Mouse (Mus musculus): ENCODE measurements around the gene Abcb8. TPM values are rescaled to one million over a fixed set of nuclear protein-coding genes. Genes with fewer than 3 reads are reported as not detected.
A peak's percentile ranks its signal among the peaks of the same experiment; 100 is the strongest.

The Abcb8 gene
- polyA plus RNA-seq, 1 experiment from 2014 or later: 9.0 TPM

- WGBS (ENCODE audit: missing documents): 95% methylated on average over 8 of the region's 9 CpGs
- peaks cover 48% of the 10 kb centered on the region for H3K36me3 ChIP-seq (ENCODE audit: inconsistent target)
- no peak overlapping the region for H3K27ac ChIP-seq
- H3K79me2 ChIP-seq (ENCODE audit: inconsistent target): peaks cover 10% of the 10 kb centered on the region
- H3K4me3 ChIP-seq (ENCODE audit: inconsistent target): no peak overlapping the region
These were observed 48.6 kb downstream of the Abcb8 start for GRCm38 (mm10) chr5:24442029-24442428.

- Histone ChIP-seq H3K36me3 (ENCODE audit: inconsistent target) (peaks cover 38% of the 10 kb centered on the region), H3K4me3 (ENCODE audit: inconsistent target) (no peak overlapping the region), H3K27ac (no peak overlapping the region), H3K79me2 (ENCODE audit: inconsistent target) (peaks cover 10% of the 10 kb centered on the region)
- WGBS (ENCODE audit: missing documents): 87% methylated on average over 7 of the region's 7 CpGs
These were observed 49.7 kb downstream of the Abcb8 start for GRCm38 (mm10) chr5:24443204-24443603.

- Histone ChIP-seq H3K27ac (no peak overlapping the region), H3K79me2 (ENCODE audit: inconsistent target) (peaks cover 10% of the 10 kb centered on the region), H3K36me3 (ENCODE audit: inconsistent target) (peaks cover 31% of the 10 kb centered on the region), H3K4me3 (ENCODE audit: inconsistent target) (peak overlapping the region; percentile 50)
- 97% methylated on average over 12 of the region's 12 CpGs for WGBS (ENCODE audit: missing documents)
These were observed 50.5 kb downstream of the Abcb8 start for GRCm38 (mm10) chr5:24443927-24444326.

GRCm38 (mm10) chr5:24444746-24445427 lies 51.4 kb downstream of the Abcb8 start, which contains the start of gene Fastk:
Gene Fastk, minus strand, starts transcription at chr5:24445287.
- Histone ChIP-seq H3K36me3 (ENCODE audit: inconsistent target) (peaks cover 21% of the 10 kb centered on the region), H3K4me3 (ENCODE audit: inconsistent target) (peak within 1 kb of the TSS; percentile 50), H3K79me2 (ENCODE audit: inconsistent target) (peaks cover 10% of the 10 kb centered on the region), H3K27ac (peak within 1 kb of the TSS; percentile 41)
- WGBS (ENCODE audit: missing documents): under 1% methylated on average over 55 of the region's 60 CpGs

- H3K27ac ChIP-seq: peak overlapping the region; percentile 41
- 68% methylated on average over 20 of the region's 20 CpGs for WGBS (ENCODE audit: missing documents)
These were observed 52.1 kb downstream of the Abcb8 start for GRCm38 (mm10) chr5:24445428-24446080.

GRCm38 (mm10) chr5:24446630-24447029 lies 53.2 kb downstream of the Abcb8 start:
- Histone ChIP-seq H3K36me3 (ENCODE audit: inconsistent target) (peaks cover 4% of the 10 kb centered on the region; the same call in 1 of the 2 replicates), H3K79me2 (ENCODE audit: inconsistent target) (peaks cover 10% of the 10 kb centered on the region), H3K4me3 (ENCODE audit: inconsistent target) (no peak overlapping the region), H3K27ac (no peak overlapping the region)
- WGBS (ENCODE audit: missing documents): 93% methylated on average over 7 of the region's 7 CpGs

More at GRCm38 (mm10) chr5:24445428-24446080, 52.1 kb downstream of the Abcb8 start:
- Histone ChIP-seq H3K4me3 (ENCODE audit: inconsistent target) (peak overlapping the region; percentile 20; the same call in 1 of the 2 replicates), H3K79me2 (ENCODE audit: inconsistent target) (peaks cover 10% of the 10 kb centered on the region), H3K36me3 (ENCODE audit: inconsistent target) (peaks cover 15% of the 10 kb centered on the region; the same call in 1 of the 2 replicates)

- H3K27ac ChIP-seq: 0 out of 2 replicates have a peak within 1 kb of the TSS, but pooled peaks have one; percentile 2
These were observed 54.3 kb downstream of the Abcb8 start, which contains the start of gene Tmub1 for GRCm38 (mm10) chr5:24447624-24448298. Gene Tmub1, minus strand, starts transcription at chr5:24447854.

GRCm38 (mm10) chr5:24451264-24452029 lies 58.0 kb downstream of the Abcb8 start:
- peak overlapping the region; percentile 14; the same call in 1 of the 2 replicates for H3K4me3 ChIP-seq (ENCODE audit: inconsistent target)
- peaks cover 40% of the 10 kb centered on the region for H3K79me2 ChIP-seq (ENCODE audit: inconsistent target)
- no peaks in the 10 kb centered on the region for H3K36me3 ChIP-seq (ENCODE audit: inconsistent target)
- H3K27ac ChIP-seq: peak overlapping the region; percentile 77
- 4% methylated on average over 57 of the region's 66 CpGs for WGBS (ENCODE audit: missing documents)

More at GRCm38 (mm10) chr5:24447624-24448298, 54.3 kb downstream of the Abcb8 start, which contains the start of gene Tmub1:
- Histone ChIP-seq H3K36me3 (ENCODE audit: inconsistent target) (no peaks in the 10 kb centered on the region), H3K4me3 (ENCODE audit: inconsistent target) (peak within 1 kb of the TSS; percentile 43), H3K79me2 (ENCODE audit: inconsistent target) (peaks cover 16% of the 10 kb centered on the region)
- 4% methylated on average over 34 of the region's 34 CpGs for WGBS (ENCODE audit: missing documents)

- peak within 1 kb of the TSS; percentile 80 for H3K27ac ChIP-seq
- WGBS (ENCODE audit: missing documents): 0% methylated on average over 71 of the region's 85 CpGs
- H3K79me2 ChIP-seq (ENCODE audit: inconsistent target): peaks cover 47% of the 10 kb centered on the region
- H3K4me3 ChIP-seq (ENCODE audit: inconsistent target): peak within 1 kb of the TSS; percentile 81
- no peaks in the 10 kb centered on the region for H3K36me3 ChIP-seq (ENCODE audit: inconsistent target)
These were observed 58.7 kb downstream of the Abcb8 start, which contains the start of gene Agap3 for GRCm38 (mm10) chr5:24452030-24452690. Gene Agap3, plus strand, starts transcription at chr5:24452177.

GRCm38 (mm10) chr5:24452691-24453233 lies 59.3 kb downstream of the Abcb8 start:
- no peaks in the 10 kb centered on the region for H3K36me3 ChIP-seq (ENCODE audit: inconsistent target)
- 1% methylated on average over 25 of the region's 29 CpGs for WGBS (ENCODE audit: missing documents)
- H3K79me2 ChIP-seq (ENCODE audit: inconsistent target): peaks cover 53% of the 10 kb centered on the region
- H3K27ac ChIP-seq: peak overlapping the region; percentile 80
- peak overlapping the region; percentile 81 for H3K4me3 ChIP-seq (ENCODE audit: inconsistent target)

- Histone ChIP-seq H3K79me2 (ENCODE audit: inconsistent target) (peaks cover 60% of the 10 kb centered on the region), H3K4me3 (ENCODE audit: inconsistent target) (peak overlapping the region; percentile 81), H3K36me3 (ENCODE audit: inconsistent target) (no peaks in the 10 kb centered on the region), H3K27ac (peak overlapping the region; percentile 80)
- WGBS (ENCODE audit: missing documents): 58% methylated on average over 5 of the region's 5 CpGs
These were observed 60.0 kb downstream of the Abcb8 start for GRCm38 (mm10) chr5:24453283-24453984.

GRCm38 (mm10) chr5:24453985-24454303 lies 60.5 kb downstream of the Abcb8 start:
- H3K4me3 ChIP-seq (ENCODE audit: inconsistent target): peak overlapping the region; percentile 81
- WGBS (ENCODE audit: missing documents): 5% methylated on average over 2 of the region's 2 CpGs
- H3K36me3 ChIP-seq (ENCODE audit: inconsistent target): no peaks in the 10 kb centered on the region
- H3K79me2 ChIP-seq (ENCODE audit: inconsistent target): peaks cover 65% of the 10 kb centered on the region
- H3K27ac ChIP-seq: peak overlapping the region; percentile 80

- Histone ChIP-seq H3K36me3 (ENCODE audit: inconsistent target) (no peaks in the 10 kb centered on the region), H3K79me2 (ENCODE audit: inconsistent target) (peaks cover 76% of the 10 kb centered on the region), H3K4me3 (ENCODE audit: inconsistent target) (no peak overlapping the region), H3K27ac (no peak overlapping the region)
- WGBS (ENCODE audit: missing documents): 100% methylated on average over 3 of the region's 3 CpGs
These were observed 61.6 kb downstream of the Abcb8 start for GRCm38 (mm10) chr5:24455076-24455475.
